Mouse (Mus musculus) embryonic facial prominence, embryonic 11.5 days (tissue): Measurements from ENCODE around the gene Pdlim1. TPM values are rescaled to one million over a fixed set of nuclear protein-coding genes. Genes with fewer than 3 reads are reported as not detected.

Experiments used
- ATAC-seq: fragments of 200-750 bp; cut with Nextera tagmentation; replicated peaks from 2 replicates; pipeline ENCODE4 v1.8.0; 2017; ENCODE audit warnings: low read depth; ENCODE audit not compliant: insufficient number of reproducible peaks, low FRiP score, low TSS enrichment
- DNase-seq: peaks from one replicate; pipeline ENCODE4 v3.0.0-alpha.2; 2015; ENCODE audit warnings: low spot score
- H3K27ac ChIP-seq: fragments of 300-500 bp; sonication (generic); replicated peaks from 2 replicates; pipeline ENCODE4 v1.5.1; 2014; ENCODE audit warnings: mild to moderate bottlenecking, low read depth, low read length, control low read depth
- H3K27me3 ChIP-seq: fragments of 300-500 bp; sonication (generic); 2 replicates; pipeline ENCODE4 v1.6.1; 2014; ENCODE audit warnings: mild to moderate bottlenecking, low read length, moderate library complexity, mixed read lengths; ENCODE audit not compliant: control insufficient read depth, insufficient read depth
- H3K36me3 ChIP-seq: fragments of 300-500 bp; sonication (generic); replicated peaks from 2 replicates; pipeline ENCODE4 v1.6.1; 2014; ENCODE audit warnings: low read depth, mild to moderate bottlenecking, low read length, moderate library complexity, mixed read lengths; ENCODE audit not compliant: control insufficient read depth, insufficient read depth
- H3K4me1 ChIP-seq: fragments of 300-500 bp; sonication (generic); 2 replicates; pipeline ENCODE4 v1.6.1; 2014; ENCODE audit warnings: low read length, mixed read lengths; ENCODE audit not compliant: control insufficient read depth, insufficient read depth
- H3K4me2 ChIP-seq: fragments of 300-500 bp; sonication (generic); 2 replicates; pipeline ENCODE4 v1.6.1; 2014; ENCODE audit warnings: low read depth, mild to moderate bottlenecking, control low read depth, low read length, moderate library complexity
- H3K4me3 ChIP-seq: fragments of 300-500 bp; sonication (generic); 2 replicates; pipeline ENCODE4 v1.5.1; 2014; ENCODE audit warnings: low read depth, low read length, control low read depth
- H3K9ac ChIP-seq: fragments of 300-500 bp; sonication (generic); replicated peaks from 2 replicates; pipeline ENCODE4 v1.6.1; 2014; ENCODE audit warnings: mild to moderate bottlenecking, control low read depth, low read length
- H3K9me3 ChIP-seq: fragments of 300-500 bp; sonication (generic); replicated peaks from 2 replicates; pipeline ENCODE4 v1.6.1; 2016; ENCODE audit warnings: mild to moderate bottlenecking, low read length, inconsistent platforms, mixed read lengths; ENCODE audit not compliant: control insufficient read depth
- WGBS: fragments of 180-500 bp; shearing (Covaris S2); extraction: QIAGEN DNeasy Blood & Tissue Kit; methylation state at CpG from one replicate; pipeline ENCODE4 v1.1.7; 2014; 5-methylcytosine and 5-hydroxymethylcytosine counted together
- polyA plus RNA-seq: library from polyadenylated mRNA; unstranded; fragments of >200 nt; fragmentation: Nextera tagmentation; extraction: Ambion mirVana; gene quantifications from 2 replicates; pipeline ENCODE4 v1.2.1, GENCODE M21; 2014

Pdlim1 gene
- polyA plus RNA-seq, 1 experiment from 2014 or later = 121 TPM

- no peak overlapping the region for H3K4me2 ChIP-seq
- WGBS = 85% methylated on average over 7 of the region's 7 CpGs
Observed at GRCm38 (mm10) chr19:40307550-40307949, 35.9 kb upstream of the Pdlim1 start.

GRCm38 (mm10) chr19:40306631-40307030 is 35.0 kb upstream of the Pdlim1 start:
- H3K9me3 ChIP-seq = no peaks in the 10 kb centered on the region
- H3K9ac ChIP-seq = no peak overlapping the region
- H3K27me3 ChIP-seq = no peaks in the 10 kb centered on the region
- no peak for ATAC-seq
- no peak overlapping the region for H3K4me2 ChIP-seq
- no peaks in the 10 kb centered on the region for H3K4me1 ChIP-seq
- no peak overlapping the region for H3K27ac ChIP-seq
- H3K4me3 ChIP-seq = no peak overlapping the region
- DNase-seq = no peak
- 22% methylated on average over 2 of the region's 2 CpGs for WGBS
- H3K36me3 ChIP-seq = no peaks in the 10 kb centered on the region

More at GRCm38 (mm10) chr19:40307550-40307949, 35.9 kb upstream of the Pdlim1 start:
- H3K9me3 ChIP-seq = no peaks in the 10 kb centered on the region
- H3K9ac ChIP-seq = no peak overlapping the region
- H3K4me1 ChIP-seq = no peaks in the 10 kb centered on the region
- ATAC-seq (no peak), DNase-seq (no peak)
- H3K27ac ChIP-seq = no peak overlapping the region
- no peaks in the 10 kb centered on the region for H3K27me3 ChIP-seq
- no peaks in the 10 kb centered on the region for H3K36me3 ChIP-seq
- no peak overlapping the region for H3K4me3 ChIP-seq

- no peak overlapping the region for H3K9ac ChIP-seq
- no peak overlapping the region for H3K4me2 ChIP-seq
- H3K4me1 ChIP-seq = no peaks in the 10 kb centered on the region
- no peak overlapping the region for H3K27ac ChIP-seq
- no peaks in the 10 kb centered on the region for H3K36me3 ChIP-seq
- ATAC-seq = no peak
- no peaks in the 10 kb centered on the region for H3K27me3 ChIP-seq
- H3K4me3 ChIP-seq = no peak overlapping the region
- no peaks in the 10 kb centered on the region for H3K9me3 ChIP-seq
- DNase-seq = no peak
- 81% methylated on average over 7 of the region's 7 CpGs for WGBS
Observed at GRCm38 (mm10) chr19:40305456-40305855, 33.8 kb upstream of the Pdlim1 start.

GRCm38 (mm10) chr19:40302916-40303315 is 31.3 kb upstream of the Pdlim1 start:
- Histone ChIP-seq H3K4me1 (no peaks in the 10 kb centered on the region), H3K9ac (no peak overlapping the region), H3K27ac (no peak overlapping the region), H3K36me3 (no peaks in the 10 kb centered on the region), H3K27me3 (no peaks in the 10 kb centered on the region), H3K4me3 (no peak overlapping the region), H3K4me2 (no peak overlapping the region), H3K9me3 (no peaks in the 10 kb centered on the region)
- WGBS = 70% methylated on average over 9 of the region's 9 CpGs
- DNase-seq (no peak), ATAC-seq (no peak)

- H3K4me2 ChIP-seq = no peak overlapping the region
- no peaks in the 10 kb centered on the region for H3K9me3 ChIP-seq
- no peak for ATAC-seq
- H3K4me1 ChIP-seq = no peaks in the 10 kb centered on the region
- H3K27ac ChIP-seq = no peak overlapping the region
- no peak overlapping the region for H3K9ac ChIP-seq
- no peak overlapping the region for H3K4me3 ChIP-seq
- H3K36me3 ChIP-seq = no peaks in the 10 kb centered on the region
- 80% methylated on average over 5 of the region's 5 CpGs for WGBS
- DNase-seq = no peak
- H3K27me3 ChIP-seq = no peaks in the 10 kb centered on the region
Observed at GRCm38 (mm10) chr19:40302477-40302876, 30.8 kb upstream of the Pdlim1 start.

- Histone ChIP-seq H3K27me3 (no peaks in the 10 kb centered on the region), H3K4me2 (no peak overlapping the region), H3K36me3 (no peaks in the 10 kb centered on the region), H3K27ac (no peak overlapping the region), H3K4me3 (no peak overlapping the region), H3K9ac (no peak overlapping the region), H3K4me1 (no peaks in the 10 kb centered on the region), H3K9me3 (no peaks in the 10 kb centered on the region)
- DNase-seq (no peak), ATAC-seq (no peak)
- WGBS = 86% methylated on average over 12 of the region's 12 CpGs
Observed at GRCm38 (mm10) chr19:40299983-40300759, 28.5 kb upstream of the Pdlim1 start.

GRCm38 (mm10) chr19:40299182-40299581 is 27.5 kb upstream of the Pdlim1 start:
- Histone ChIP-seq H3K9ac (no peak overlapping the region), H3K4me2 (no peak overlapping the region), H3K4me3 (no peak overlapping the region), H3K27ac (no peak overlapping the region), H3K9me3 (no peaks in the 10 kb centered on the region), H3K36me3 (no peaks in the 10 kb centered on the region), H3K4me1 (no peaks in the 10 kb centered on the region), H3K27me3 (no peaks in the 10 kb centered on the region)
- WGBS = 58% methylated on average over 6 of the region's 6 CpGs
- no peak for ATAC-seq
- DNase-seq = no peak

GRCm38 (mm10) chr19:40298574-40298973 is 26.9 kb upstream of the Pdlim1 start:
- H3K36me3 ChIP-seq = no peaks in the 10 kb centered on the region
- no peak overlapping the region for H3K9ac ChIP-seq
- no peak overlapping the region; the same call in 1 of the 2 replicates for H3K4me2 ChIP-seq
- no peaks in the 10 kb centered on the region for H3K9me3 ChIP-seq
- 88% methylated on average over 2 of the region's 2 CpGs for WGBS
- H3K27me3 ChIP-seq = no peaks in the 10 kb centered on the region
- no peak overlapping the region for H3K4me3 ChIP-seq
- no peak for DNase-seq
- no peak for ATAC-seq
- H3K27ac ChIP-seq = no peak overlapping the region
- no peaks in the 10 kb centered on the region for H3K4me1 ChIP-seq
